Mouse (Mus musculus) adrenal gland, postnatal 4 days (tissue): ENCODE results near the gene Zmynd11. TPM values are rescaled to one million over a fixed set of nuclear protein-coding genes. Genes with fewer than 3 reads are reported as not detected.
"Not testable (repeated sequence)": the region's sequence is repeated elsewhere in the genome, so short reads cannot be mapped to it uniquely, and the experiment has no call there.

ENCODE experiments used
- DNase-seq, 2 experiments: peaks; one replicate each; pipeline ENCODE4 v3.0.0; 2021 to 2022; ENCODE audit warnings: low spot score in 2 of 2, mixed read lengths in 2 of 2
- long read RNA-seq, 2 experiments: library from polyadenylated mRNA; stranded (forward); transcript quantifications; one replicate each; pipeline ENCODE4 v2.0.0; 2021
- total RNA-seq, 2 experiments: library from RNA; stranded (reverse); gene quantifications; 2 replicates each; pipeline ENCODE4 v1.2.3; 2021

The Zmynd11 gene
- total RNA-seq: 100 to 1,000 TPM; 162 to 172 TPM
- long read RNA-seq, experiment 1, full-length matches to known transcripts: 13 of 43 reads
- long read RNA-seq, experiment 1, partial matches to known transcripts: 11 of 43 reads
- long read RNA-seq, experiment 1, other reads (novel, unspliced or antisense): 19 of 43 reads
- long read RNA-seq, experiment 2, full-length matches to known transcripts: 37 of 124 reads
- long read RNA-seq, experiment 2, partial matches to known transcripts: 18 of 124 reads
- long read RNA-seq, experiment 2, other reads (novel, unspliced or antisense): 69 of 124 reads

DNA sequence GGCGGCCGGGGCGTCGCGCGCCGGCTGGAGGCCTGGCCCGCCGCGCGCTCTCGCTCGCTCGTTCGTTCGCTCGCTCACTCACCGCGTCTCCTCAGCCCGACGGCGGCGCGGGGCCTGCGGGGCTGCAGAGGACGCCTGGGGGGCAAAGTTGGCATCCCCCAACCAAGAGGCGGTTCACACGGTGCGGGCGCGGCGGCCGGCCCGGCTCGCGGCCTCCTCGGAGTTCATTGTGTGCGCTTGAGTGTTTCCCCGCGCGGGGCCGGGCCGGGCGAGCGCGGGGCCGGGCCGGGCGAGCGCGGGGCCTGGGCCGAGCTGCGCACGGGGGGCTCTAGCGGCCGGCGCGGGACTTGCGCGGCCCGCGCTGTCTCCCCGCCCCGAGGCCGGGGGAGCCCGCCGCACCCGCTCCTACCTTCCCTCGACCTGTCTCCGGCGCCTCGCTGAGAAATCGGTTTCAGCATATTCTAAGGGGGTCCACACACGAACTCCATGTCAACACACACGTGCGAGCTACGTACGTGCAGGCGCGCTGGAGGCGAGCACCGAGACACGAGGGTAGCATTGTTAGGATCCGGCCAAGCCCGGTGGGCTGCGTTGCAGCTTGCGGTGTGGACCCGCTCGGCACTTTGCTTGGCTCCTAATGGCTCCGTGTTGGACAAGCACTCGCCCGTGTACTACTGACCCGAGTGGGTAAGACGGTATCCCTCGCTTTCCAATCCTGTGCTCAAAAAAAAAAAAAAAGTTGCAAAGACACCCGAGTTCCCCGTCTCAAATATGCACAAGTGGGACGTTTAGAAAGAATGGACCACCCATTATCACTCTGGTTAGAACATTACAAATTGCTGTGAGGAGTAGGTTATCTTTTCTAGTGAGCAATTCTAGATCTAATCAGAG is at the start of gene Zmynd11:
Gene Zmynd11 (minus strand): TSS at position 685 of the 891 bp plus-strand sequence.
- DNase-seq: peak; percentile 13 to 20

DNA sequence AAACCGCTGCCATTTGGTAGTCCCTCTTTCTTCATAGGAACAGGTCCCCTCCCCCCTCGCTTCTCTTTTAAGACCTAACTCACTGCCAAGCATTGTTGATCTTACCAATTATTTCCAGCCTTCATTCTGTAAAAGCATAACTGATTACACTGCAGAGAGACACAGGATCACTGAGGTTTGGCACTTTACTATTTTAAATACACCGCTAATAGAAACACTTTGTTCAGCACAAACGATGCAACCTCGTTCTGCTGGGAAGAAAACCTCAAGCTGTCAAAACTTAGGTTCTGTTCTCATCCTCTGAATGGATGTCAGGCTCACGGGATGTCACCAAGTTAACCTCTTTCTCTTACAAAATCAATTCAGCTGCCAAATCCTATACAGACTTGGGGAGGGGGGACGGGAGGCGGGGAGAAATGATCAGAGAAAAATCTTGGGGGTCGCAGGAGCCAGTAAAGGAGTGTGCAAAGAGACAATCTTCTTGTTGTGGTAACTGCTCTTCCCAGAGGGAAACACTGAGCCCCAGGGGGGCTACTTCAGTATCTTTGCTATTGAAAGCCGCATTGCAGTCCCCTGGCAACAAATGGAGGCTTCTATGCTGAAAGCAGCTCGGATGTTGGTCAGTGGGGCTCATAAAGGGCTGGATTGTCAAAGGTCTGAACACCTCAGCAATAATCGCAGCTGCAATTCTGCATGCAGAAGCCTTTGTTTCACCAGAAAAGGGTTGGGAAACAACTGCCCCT is 30.9 kb upstream of the Zmynd11 start:
- DNase-seq: no peak

DNA sequence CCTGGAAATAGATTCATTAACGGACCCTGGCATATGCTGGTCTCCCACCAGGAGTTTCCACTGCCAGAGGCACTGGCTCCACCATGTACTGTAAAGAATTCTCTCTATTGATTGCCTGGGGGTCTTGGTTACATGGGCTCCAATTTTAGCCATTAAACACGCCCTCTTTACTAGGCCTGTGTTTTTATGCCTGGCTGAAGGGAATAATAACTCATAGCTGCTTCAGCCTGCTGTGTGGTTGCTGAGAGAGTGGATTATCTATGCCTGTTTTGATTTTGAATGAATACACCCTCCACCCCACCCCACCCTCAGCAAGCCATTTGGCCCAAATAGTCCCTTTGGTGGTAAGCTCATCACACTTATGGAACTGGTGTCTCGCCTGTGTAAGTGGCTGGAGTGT is 20.9 kb upstream of the Zmynd11 start:
- DNase-seq: no peak

DNA sequence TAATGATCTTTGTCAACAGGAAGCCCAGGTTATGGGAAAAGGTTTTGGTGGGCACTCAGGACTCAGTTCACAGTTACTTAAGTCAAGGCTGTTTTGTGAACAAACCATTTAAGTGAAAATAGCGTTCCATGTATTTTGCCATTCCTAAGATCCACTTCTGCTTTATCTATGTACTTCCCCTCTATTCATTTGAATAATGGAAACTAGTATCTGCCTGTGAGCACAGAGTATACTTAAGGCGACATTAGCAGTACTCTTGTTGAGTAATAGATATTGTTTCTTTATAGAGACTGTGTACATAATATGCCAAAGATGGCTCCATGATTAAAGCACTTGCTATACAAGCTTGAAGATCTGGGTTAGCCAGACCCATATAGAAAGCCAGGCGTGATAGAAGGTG is 18.6 kb upstream of the Zmynd11 start:
- DNase-seq: no peak

DNA sequence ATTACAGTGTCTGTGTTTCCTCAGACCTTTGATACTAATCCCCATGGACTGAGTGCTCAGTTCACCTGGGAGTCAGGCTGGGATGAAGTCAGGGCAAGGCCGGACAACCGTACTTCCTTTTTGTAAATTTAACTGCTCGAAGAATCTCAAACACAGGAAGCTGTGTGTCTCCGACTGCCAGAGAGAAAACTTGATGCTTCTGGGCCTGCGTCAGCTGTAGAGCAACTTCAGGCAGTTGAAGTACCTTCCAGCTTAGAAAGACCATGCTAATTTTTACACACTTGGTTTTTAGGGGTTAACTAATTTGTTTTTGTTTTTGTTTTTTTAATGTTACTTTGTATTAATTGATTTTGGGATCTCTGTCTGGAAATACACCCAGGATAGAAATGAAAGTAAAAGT is 10.8 kb upstream of the Zmynd11 start:
- no peak for DNase-seq

DNA sequence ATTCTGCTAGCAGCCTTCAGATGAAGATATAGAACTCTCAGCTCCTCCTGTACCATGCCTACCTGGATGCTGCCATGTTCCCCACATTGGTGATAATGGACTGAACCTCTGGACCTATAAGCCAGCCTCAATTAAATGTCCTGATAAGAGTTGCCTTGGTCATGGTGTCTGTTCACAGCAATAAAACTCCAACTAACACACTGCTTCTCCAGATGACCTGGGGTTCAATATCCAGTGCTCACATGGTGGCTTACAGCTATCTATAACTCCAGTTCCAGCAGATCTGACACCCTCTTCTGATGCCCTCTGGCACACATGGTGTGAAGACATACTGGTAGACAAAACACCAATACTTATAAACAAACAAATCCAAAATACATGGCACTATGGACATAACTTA is 8.9 kb upstream of the Zmynd11 start:
- DNase-seq: no peak

DNA sequence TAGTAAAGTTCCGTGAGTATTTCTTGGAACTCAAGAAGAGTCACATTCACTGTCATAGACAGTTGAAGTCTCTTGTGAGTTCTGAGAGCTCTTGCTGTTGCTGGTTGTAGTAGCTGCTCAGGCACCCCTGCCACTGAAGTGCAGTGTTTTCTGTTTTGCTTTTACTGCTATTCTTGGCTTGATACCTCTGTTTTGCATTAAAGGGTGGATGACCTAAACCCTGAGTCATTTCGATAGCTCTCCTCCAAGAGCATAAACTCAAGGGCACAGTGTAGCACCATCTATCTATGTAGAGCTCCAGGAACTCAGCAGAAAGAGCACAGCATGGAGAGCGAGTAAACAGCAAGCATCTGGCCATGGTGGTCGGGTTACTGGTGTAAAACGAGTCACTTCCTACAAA is 2.1 kb upstream of the Zmynd11 start:
- DNase-seq: no peak

DNA sequence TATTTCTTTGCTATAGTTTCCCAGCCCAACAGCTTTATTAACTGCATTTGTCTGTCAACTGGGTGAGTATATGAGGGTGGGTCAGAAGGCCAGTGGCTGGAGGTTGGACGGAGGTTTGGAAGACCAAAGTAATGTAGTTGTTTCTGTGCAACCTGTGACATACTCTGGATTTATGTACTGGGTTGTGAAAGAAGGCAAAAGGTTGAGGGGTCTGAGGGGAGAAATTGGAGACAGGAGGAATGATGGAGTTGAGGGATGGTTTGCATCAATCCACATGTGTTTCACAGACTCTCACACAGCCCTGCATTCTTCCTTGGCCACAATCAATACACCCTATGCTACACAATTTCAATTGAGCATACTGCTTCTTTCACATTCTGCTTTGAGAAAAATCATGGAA is 1.4 kb upstream of the Zmynd11 start:
- no peak for DNase-seq

DNA sequence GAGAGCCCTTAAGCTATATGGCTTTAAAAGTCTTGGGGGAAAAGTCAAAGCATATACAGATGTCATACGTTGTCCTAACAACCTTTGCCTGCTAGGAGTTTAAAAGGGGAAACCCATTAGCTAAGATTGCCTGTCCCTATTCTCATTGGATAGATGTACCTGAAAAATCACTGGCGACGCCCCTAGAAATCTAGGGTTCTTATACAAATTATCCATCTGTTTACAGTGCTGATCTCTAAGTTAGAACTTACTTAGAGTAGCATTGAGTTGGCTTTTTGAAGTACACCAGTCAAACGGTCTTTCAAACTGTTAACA is 364 bp upstream of the Zmynd11 start:
- DNase-seq: no peak

DNA sequence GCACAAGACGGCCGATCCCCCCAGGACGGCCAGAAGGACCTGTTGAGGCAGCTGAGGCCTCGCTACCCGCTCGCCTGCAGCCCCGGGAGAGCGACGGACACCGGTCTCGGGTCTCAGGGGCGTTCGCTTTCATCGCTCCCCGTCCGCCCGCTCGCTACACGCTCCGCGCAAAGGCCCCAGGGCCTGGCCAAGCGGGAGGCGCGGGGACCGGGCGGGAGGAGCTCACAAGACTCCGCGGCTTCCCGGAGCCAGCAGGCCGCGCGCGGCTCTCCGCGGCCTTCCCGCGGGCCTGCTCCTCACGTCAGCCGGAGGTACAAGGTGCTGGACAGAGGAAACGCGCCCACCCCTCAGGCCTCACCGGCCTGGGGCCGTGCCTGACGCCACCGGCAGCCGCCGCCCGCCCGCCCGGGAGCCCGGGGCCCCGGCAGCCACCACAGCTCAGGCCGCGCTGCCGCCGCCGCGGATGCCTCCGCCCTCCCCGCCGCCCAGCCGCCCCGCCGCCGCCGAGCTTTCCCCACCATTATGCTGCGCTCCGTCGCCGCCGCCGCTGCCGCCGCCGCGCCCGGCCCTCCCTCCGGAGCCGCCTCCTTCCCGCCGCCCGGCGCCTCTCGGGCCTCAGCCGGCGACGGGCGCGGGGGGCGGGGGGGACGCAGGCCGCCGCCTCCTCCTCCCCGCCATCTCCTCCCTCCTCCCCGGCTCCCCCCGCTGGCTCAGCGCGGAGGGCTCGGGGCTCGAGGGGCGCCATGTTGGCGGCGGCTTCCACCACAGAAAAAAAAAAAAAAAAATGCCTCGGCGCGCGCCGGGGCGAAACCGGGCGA is 1.1 kb downstream of the Zmynd11 start:
- DNase-seq: peak; percentile 32 to 56

DNA sequence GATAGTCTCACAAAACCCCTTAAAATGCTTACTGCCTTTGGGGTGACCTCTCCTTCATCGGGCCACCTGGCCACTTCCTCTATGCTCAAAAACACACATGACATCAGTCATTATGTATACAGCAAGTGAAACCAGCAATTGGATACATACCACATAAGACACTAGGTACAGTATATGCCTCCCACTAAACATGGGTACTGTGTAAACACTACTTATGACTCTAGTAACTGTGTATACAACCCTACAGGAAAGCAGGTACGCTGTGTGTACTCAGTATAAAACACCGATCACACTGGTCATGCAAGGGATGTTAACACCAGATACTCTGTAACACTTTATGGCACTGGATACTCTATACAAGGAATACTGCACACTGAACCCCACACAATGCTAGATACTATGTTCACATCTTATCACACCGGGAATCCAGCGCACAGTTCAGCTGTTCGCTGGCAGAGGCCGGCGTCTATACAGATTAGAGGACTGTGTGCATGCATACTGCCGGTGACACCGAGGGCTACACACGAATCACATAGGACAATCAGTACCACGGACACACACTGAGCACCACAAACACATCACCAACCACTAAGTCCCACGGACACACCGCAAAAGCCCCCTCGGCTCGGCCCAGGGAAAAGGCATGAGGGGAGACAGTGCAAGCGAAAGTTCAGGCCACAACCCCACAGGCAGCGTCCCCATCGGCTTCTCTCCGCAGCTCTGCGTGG is 1.9 kb downstream of the Zmynd11 start:
- DNase-seq: peak in 1 of 2 experiments; percentile 7

DNA sequence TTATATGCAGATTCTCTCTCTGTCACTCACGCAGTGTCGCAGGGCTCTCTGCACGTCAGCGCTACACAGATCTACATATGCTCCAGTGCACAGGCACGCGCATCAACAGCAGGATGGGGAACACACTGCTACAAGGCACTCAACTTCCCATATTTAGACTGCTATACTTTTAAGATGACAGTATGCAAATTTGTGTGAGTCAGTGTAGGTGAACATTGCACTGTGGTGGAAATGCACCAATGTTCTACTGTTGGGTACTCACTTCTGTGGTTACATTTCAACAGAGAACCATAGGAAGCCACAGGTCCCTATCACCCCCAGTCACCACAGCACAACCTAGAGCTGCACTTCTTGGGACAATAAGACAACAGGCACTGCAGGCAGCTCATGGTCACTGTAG is 5.1 kb downstream of the Zmynd11 start:
- no peak for DNase-seq

DNA sequence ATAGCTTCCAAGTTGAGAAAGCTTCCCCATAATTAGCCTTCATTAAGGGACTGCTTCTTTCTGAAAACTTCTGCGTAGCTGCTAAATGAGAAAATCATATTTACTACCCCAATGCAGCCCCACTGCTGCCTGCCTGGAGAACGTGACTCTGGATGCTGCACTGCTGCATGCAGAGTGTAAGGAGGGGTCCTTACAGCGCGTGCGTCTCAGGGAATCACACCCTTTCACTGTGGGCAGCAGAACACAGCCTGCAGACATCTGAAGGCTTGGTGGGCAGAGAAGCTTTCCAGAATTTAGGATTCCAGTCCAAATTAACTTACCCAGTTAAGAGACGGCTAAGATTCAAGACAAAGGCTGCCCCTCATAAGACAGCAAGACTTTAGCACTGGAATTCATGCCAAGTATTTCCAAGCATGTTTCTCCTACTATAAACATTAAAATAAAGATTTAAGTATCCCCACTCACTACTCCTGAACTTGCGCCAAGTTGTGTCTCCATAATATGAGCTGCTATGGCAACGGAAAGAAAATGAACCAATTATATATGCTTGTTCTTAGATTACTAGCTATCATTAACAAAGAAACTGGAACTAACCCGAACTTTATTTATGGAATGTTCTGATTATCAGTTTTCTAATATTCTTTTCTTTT is 7.2 kb downstream of the Zmynd11 start:
- no peak for DNase-seq

DNA sequence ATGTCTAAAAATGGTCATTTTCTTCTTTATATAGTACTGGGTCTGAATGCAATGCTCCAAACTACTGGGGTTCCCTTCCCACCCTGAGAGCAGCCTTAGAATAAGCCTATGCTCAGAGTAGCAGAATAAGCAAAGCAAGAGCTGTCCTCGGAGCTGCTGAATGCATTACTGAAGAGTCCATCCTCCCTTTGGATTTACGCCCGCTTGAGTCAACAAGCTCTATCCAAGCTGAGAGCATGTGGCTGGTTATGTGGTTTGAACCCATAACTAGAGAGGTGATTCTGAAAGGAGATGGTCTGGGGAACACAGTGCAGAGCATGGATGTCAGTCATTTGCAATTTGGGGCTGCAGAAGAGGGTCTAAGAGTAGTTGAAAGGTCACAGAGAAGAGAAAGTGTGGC is 11.4 kb downstream of the Zmynd11 start:
- no peak for DNase-seq

DNA sequence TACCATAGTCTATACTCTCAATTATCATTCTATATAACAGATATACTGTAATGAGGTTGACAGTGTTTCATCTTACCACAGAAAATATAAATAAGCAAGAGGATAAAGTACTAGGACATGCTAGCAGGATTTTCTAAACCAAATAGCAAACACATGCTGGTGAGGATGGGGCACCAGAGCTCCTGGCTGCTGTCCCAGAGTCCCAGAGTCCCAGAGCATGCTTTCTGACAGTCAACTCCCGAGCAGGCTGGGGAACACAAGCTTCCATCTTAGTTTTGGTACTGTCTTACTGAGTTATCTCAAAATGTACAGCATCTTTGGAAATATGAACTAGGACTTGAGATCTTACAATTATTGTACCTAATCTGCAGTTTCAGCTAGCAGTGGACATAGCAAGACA is 14.8 kb downstream of the Zmynd11 start:
- no peak for DNase-seq

DNA sequence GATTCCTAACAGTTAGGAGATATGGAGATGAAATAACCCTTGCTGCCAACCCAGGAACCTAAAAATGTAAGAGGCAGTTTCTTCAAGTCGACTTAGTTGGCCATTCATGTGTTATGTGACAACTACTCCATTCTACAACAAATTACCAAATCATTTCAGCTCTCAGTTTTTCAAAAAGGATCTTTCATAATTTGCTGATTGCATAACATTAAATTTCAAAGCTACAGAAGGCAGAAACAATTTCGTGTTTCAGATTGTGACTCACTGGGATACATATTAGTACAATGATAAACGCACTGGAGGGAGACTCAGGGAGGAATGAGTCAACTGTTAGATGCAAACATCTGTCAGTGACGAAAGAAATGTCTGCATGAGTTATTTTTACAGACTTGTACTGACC is 15.3 kb downstream of the Zmynd11 start:
- no peak for DNase-seq

DNA sequence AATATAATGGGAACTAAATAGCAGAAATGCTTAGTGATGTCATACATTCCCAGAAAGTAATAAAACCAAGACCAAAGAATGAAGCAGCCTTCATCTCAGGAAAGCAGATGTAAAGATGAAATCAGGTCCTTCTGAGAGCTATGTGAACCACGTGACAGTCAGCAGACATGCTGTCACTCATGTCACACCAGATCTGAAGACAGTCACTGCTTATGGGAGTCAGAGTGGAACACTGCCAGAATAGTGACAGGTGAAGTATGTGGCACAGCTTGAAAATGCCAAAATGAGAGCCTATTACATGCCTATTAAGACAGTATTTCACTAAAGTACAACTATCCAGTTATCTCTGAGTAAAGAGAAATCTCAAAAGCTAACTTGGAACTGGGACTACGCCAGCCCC is 26.9 kb downstream of the Zmynd11 start:
- no peak for DNase-seq

DNA sequence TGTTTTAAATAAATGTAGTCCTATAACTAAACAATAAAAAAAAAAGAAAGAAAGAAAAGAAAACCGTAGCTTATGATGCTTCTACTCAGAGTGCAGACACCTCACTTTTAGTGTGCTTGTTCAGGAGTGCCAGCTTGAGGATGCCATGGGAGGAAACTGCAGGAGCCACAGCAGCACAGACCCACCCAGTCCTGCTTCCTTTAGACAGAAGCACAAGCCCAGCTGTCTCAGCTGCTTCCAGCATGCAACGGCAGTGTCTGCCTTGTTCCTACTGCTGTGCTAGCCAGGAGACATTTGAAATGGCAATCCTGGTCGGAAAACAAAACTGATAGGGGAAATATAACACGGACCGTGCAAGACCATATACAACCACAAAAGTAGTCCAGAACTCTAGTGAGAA is 28.1 kb downstream of the Zmynd11 start:
- DNase-seq: no peak

DNA sequence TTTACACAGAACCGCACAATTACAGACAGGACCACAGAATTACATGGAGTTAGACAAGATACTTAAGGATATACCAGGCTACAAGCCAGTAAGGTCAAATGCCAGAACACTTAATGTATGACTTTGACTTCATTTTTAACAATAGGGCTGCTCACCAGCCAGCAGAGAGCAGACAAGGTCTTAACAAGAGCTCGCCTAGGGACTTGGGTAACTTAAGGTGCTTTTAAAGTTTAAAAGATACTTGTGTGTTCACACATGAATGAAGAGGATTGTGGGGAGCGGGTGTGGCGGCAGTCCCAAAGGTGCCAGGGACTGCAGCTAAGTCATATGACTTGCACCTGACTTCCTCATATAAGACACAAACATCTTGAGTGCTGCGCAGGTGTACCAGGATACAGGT is 32.9 kb downstream of the Zmynd11 start:
- not testable (repeated sequence) for DNase-seq

DNA sequence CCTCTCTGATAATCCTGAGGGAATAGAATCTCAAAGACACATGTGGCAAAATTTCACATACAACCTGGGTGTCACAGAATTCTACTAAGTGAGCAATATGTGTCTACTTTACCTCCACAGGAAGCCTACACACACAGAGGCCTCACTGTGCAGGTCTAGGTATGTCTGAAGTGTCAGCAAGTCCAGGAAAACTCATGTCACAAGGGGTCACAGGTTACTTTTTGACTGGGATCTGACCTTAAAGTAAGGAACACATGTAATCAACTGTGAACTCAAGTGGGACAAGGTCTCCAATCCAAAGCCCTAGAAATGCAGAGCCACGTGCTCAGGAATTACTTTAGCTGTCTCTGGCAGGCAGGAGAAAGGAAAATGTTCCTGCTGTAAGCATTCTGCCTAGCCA is 36.1 kb downstream of the Zmynd11 start:
- no peak for DNase-seq
